Mouse (Mus musculus): ENCODE measurements around the gene Snu13. TPM values are rescaled to one million over a fixed set of nuclear protein-coding genes. Genes with fewer than 3 reads are reported as not detected.

Gene Snu13
- polyA plus RNA-seq, 1 experiment from 2014 or later = 338 TPM

- ATAC-seq (ENCODE audit: insufficient number of reproducible peaks, low FRiP score, low TSS enrichment, low read depth) = no peak
These were observed 53.4 kb downstream of the Snu13 start for GRCm38 (mm10) chr15:81993992-81994391.

GRCm38 (mm10) chr15:81990549-81990948 is 56.8 kb downstream of the Snu13 start:
- no peak for DNase-seq (ENCODE audit: low spot score)
- peaks cover 5% of the 10 kb centered on the region for H3K36me3 ChIP-seq (ENCODE audit: control insufficient read depth, insufficient read depth, low read length)
- no peaks in the 10 kb centered on the region for H3K9me3 ChIP-seq (ENCODE audit: control insufficient read depth, low read length)
- H3K4me3 ChIP-seq (ENCODE audit: low read depth, low read length) = no peak overlapping the region
- no peak overlapping the region for H3K9ac ChIP-seq (ENCODE audit: low read length)
- no peaks in the 10 kb centered on the region for H3K27me3 ChIP-seq (ENCODE audit: control insufficient read depth, insufficient read depth, low read length)
- no peak overlapping the region for H3K27ac ChIP-seq (replicated peaks; ENCODE audit: low read depth, low read length)
- WGBS = 59% methylated on average over 7 of the region's 7 CpGs
- H3K4me2 ChIP-seq (ENCODE audit: low read depth, severe bottlenecking) = no peak overlapping the region
- no peak for ATAC-seq (ENCODE audit: insufficient number of reproducible peaks, low FRiP score, low TSS enrichment, low read depth)
- H3K4me1 ChIP-seq (ENCODE audit: control insufficient read depth, insufficient read depth, low read length) = no peaks in the 10 kb centered on the region

More at GRCm38 (mm10) chr15:81993992-81994391, 53.4 kb downstream of the Snu13 start:
- no peak overlapping the region for H3K27ac ChIP-seq (replicated peaks; ENCODE audit: low read depth, low read length)
- no peak overlapping the region for H3K9ac ChIP-seq (ENCODE audit: low read length)
- H3K9me3 ChIP-seq (ENCODE audit: control insufficient read depth, low read length) = no peaks in the 10 kb centered on the region
- WGBS = 63% methylated on average over 6 of the region's 6 CpGs
- H3K36me3 ChIP-seq (ENCODE audit: control insufficient read depth, insufficient read depth, low read length) = peaks cover 7% of the 10 kb centered on the region
- no peak for DNase-seq (ENCODE audit: low spot score)
- H3K27me3 ChIP-seq (ENCODE audit: control insufficient read depth, insufficient read depth, low read length) = no peaks in the 10 kb centered on the region
- no peak overlapping the region for H3K4me3 ChIP-seq (ENCODE audit: low read depth, low read length)
- no peak overlapping the region for H3K4me2 ChIP-seq (ENCODE audit: low read depth, severe bottlenecking)
- H3K4me1 ChIP-seq (ENCODE audit: control insufficient read depth, insufficient read depth, low read length) = no peaks in the 10 kb centered on the region

Other genes with a start within 250 kb of the Snu13 start
- 13.7 and 14.6 TPM in 2 replicates for gene Tef, start 245.2 kb downstream of the Snu13 start, polyA plus RNA-seq (2014; fragmentation: Nextera tagmentation; extraction: Ambion mirVana)
- gene Tob2, start 188.8 kb downstream of the Snu13 start, polyA plus RNA-seq (2014; fragmentation: Nextera tagmentation; extraction: Ambion mirVana) = 16.7 and 16.8 TPM in 2 replicates
- gene Phf5a, start 175.7 kb downstream of the Snu13 start, polyA plus RNA-seq (2014; fragmentation: Nextera tagmentation; extraction: Ambion mirVana) = 240 and 243 TPM in 2 replicates
- 158 and 162 TPM in 2 replicates for gene Aco2, start 175.3 kb downstream of the Snu13 start, polyA plus RNA-seq (2014; fragmentation: Nextera tagmentation; extraction: Ambion mirVana)
- gene Polr3h, start 121.4 kb downstream of the Snu13 start, polyA plus RNA-seq (2014; fragmentation: Nextera tagmentation; extraction: Ambion mirVana) = 68.2 and 71.3 TPM in 2 replicates
- gene Csdc2, start 110.8 kb downstream of the Snu13 start, polyA plus RNA-seq (2014; fragmentation: Nextera tagmentation; extraction: Ambion mirVana) = 4.9 TPM in 2 replicates
- 15.3 and 16.0 TPM in 2 replicates for gene Pmm1, start 86.7 kb downstream of the Snu13 start, polyA plus RNA-seq (2014; fragmentation: Nextera tagmentation; extraction: Ambion mirVana)
- gene 1700029P11Rik, start 67.1 kb downstream of the Snu13 start, polyA plus RNA-seq (2014; fragmentation: Nextera tagmentation; extraction: Ambion mirVana) = not detected in 2 replicates
- gene Xrcc6, start 59.8 kb downstream of the Snu13 start, polyA plus RNA-seq (2014; fragmentation: Nextera tagmentation; extraction: Ambion mirVana) = 91.0 and 105 TPM in 2 replicates
- gene Desi1, start 13.7 kb downstream of the Snu13 start, polyA plus RNA-seq (2014; fragmentation: Nextera tagmentation; extraction: Ambion mirVana) = 34.4 and 37.7 TPM in 2 replicates
- gene 4930407I10Rik, start 11.6 kb upstream of the Snu13 start, polyA plus RNA-seq (2014; fragmentation: Nextera tagmentation; extraction: Ambion mirVana) = 0.04 TPM in 1 of 2 replicates, not detected in the other
- 0.05 and 0.14 TPM in 2 replicates for gene Mei1, start 22.4 kb upstream of the Snu13 start, polyA plus RNA-seq (2014; fragmentation: Nextera tagmentation; extraction: Ambion mirVana)
- gene Ccdc134, start 80.3 kb upstream of the Snu13 start, polyA plus RNA-seq (2014; fragmentation: Nextera tagmentation; extraction: Ambion mirVana) = 22.3 and 24.4 TPM in 2 replicates
- gene Srebf2, start 99.6 kb upstream of the Snu13 start, polyA plus RNA-seq (2014; fragmentation: Nextera tagmentation; extraction: Ambion mirVana) = 129 and 138 TPM in 2 replicates
- gene Shisa8, start 165.2 kb upstream of the Snu13 start, polyA plus RNA-seq (2014; fragmentation: Nextera tagmentation; extraction: Ambion mirVana) = 0.31 TPM in 1 of 2 replicates, not detected in the other
- 0.27 TPM in 1 of 2 replicates, not detected in the other for gene Tnfrsf13c, start 176.8 kb upstream of the Snu13 start, polyA plus RNA-seq (2014; fragmentation: Nextera tagmentation; extraction: Ambion mirVana)
- gene Cenpm, start 197.2 kb upstream of the Snu13 start, polyA plus RNA-seq (2014; fragmentation: Nextera tagmentation; extraction: Ambion mirVana) = 88.0 and 89.3 TPM in 2 replicates
- not detected in 2 replicates for gene 1500009C09Rik, start 204.8 kb upstream of the Snu13 start, polyA plus RNA-seq (2014; fragmentation: Nextera tagmentation; extraction: Ambion mirVana)
- 37.6 and 47.4 TPM in 2 replicates for gene Sept3, start 227.3 kb upstream of the Snu13 start, polyA plus RNA-seq (2014; fragmentation: Nextera tagmentation; extraction: Ambion mirVana)